Mouse (Mus musculus) brain, embryonic 18.5 days (tissue): ENCODE data around the gene Serp2.

ENCODE experiments used
- DNase-seq: peaks from one replicate; pipeline ENCODE4 v3.0.0-alpha.2; 2012; ENCODE audit warnings: low read depth, low spot score

Serp2 gene

GRCm38 (mm10) chr14:76527030-76527719 lies 29.5 kb downstream of the Serp2 start:
- DNase-seq, result no peak

GRCm38 (mm10) chr14:76526467-76526866 lies 30.2 kb downstream of the Serp2 start:
- DNase-seq, result no peak

- no peak for DNase-seq
Observed at GRCm38 (mm10) chr14:76523344-76523743, 33.3 kb downstream of the Serp2 start.

- no peak for DNase-seq
Observed at GRCm38 (mm10) chr14:76521308-76521707, 35.4 kb downstream of the Serp2 start.

GRCm38 (mm10) chr14:76520606-76521005 lies 36.1 kb downstream of the Serp2 start:
- no peak for DNase-seq

- DNase-seq, result no peak
Observed at GRCm38 (mm10) chr14:76518217-76518616, 38.5 kb downstream of the Serp2 start.

- DNase-seq, result no peak
Observed at GRCm38 (mm10) chr14:76515620-76516019, 41.1 kb downstream of the Serp2 start.

- no peak for DNase-seq
Observed at GRCm38 (mm10) chr14:76514050-76514585, 42.6 kb downstream of the Serp2 start.

- DNase-seq, result no peak
Observed at GRCm38 (mm10) chr14:76513395-76514049, 43.2 kb downstream of the Serp2 start.

- DNase-seq, result no peak
Observed at GRCm38 (mm10) chr14:76511971-76512370, 44.7 kb downstream of the Serp2 start.

- DNase-seq, result no peak
Observed at GRCm38 (mm10) chr14:76508701-76509100, 48.0 kb downstream of the Serp2 start.

- no peak for DNase-seq
Observed at GRCm38 (mm10) chr14:76507804-76508500, 48.7 kb downstream of the Serp2 start.

GRCm38 (mm10) chr14:76507357-76507756 lies 49.3 kb downstream of the Serp2 start:
- DNase-seq, result no peak

GRCm38 (mm10) chr14:76506425-76507205 lies 50.1 kb downstream of the Serp2 start:
- no peak for DNase-seq

- peak; percentile 93 for DNase-seq
Observed at GRCm38 (mm10) chr14:76505439-76506220, 51.1 kb downstream of the Serp2 start.

GRCm38 (mm10) chr14:76505101-76505438 lies 51.6 kb downstream of the Serp2 start:
- no peak for DNase-seq

GRCm38 (mm10) chr14:76504121-76504737 lies 52.5 kb downstream of the Serp2 start:
- DNase-seq, result peak; percentile 88

GRCm38 (mm10) chr14:76503231-76503851 lies 53.3 kb downstream of the Serp2 start:
- no peak for DNase-seq

GRCm38 (mm10) chr14:76500036-76500435 lies 56.7 kb downstream of the Serp2 start:
- DNase-seq, result no peak

- DNase-seq, result no peak
Observed at GRCm38 (mm10) chr14:76499492-76499891, 57.2 kb downstream of the Serp2 start.
